Mouse (Mus musculus) liver, postnatal 0 days (tissue): ENCODE results near the gene Gabrb2.

ENCODE experiments used
- CTCF ChIP-seq: sonication (generic); IDR thresholded peaks from 2 replicates; pipeline ENCODE4 v1.5.1; 2016; ENCODE audit warnings: antibody characterized with exemption, low read depth
- EP300 ChIP-seq: IDR thresholded peaks from 2 replicates; pipeline ENCODE4 v1.6.1; 2016; ENCODE audit warnings: antibody characterized with exemption, low read depth, mild to moderate bottlenecking

DNA sequence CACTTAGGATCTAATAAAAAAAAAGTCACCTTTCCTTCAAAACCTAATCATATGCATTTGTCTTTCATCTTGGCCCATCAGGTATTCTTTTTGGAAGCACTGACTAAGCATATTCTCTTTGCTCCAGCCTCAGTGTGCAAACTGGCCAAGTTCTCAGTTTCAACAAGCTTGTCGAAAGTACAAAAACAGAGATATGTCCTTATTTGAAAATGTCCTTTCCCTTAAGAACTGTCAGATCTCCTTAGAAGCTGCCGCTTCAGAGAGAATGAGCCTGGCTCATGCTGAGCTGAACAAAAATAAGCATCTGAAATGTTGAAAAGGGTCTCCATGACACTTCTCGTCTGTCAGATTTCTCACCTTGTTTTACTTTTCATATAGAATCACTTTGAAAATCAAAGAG, 55.0 kb downstream of the Gabrb2 start:
- TF ChIP-seq CTCF (no peak), EP300 (no peak)
